8 mouse cellular contexts compared by ENCODE assay signal in genomic region chr17:57264972-57265945, GRCm38 (mm10). TPM values are rescaled to one million over a fixed set of nuclear protein-coding genes. Genes with fewer than 3 reads are reported as not detected.
A peak's percentile ranks its signal among the peaks of the same experiment; 100 is the strongest.
DNase-seq lines count a peak whose midpoint lies in the region; ATAC-seq and TF ChIP-seq lines count a peak whose summit lies in the region.

No protein-coding gene starts in this region.

- H3K27me3 ChIP-seq in cerebellum, adult 2 months (ENCODE audit: control insufficient read depth, insufficient read depth, low read length): no peaks in the 10 kb centered on the region
- H3K27me3 ChIP-seq in hindbrain, postnatal 0 days (ENCODE audit: insufficient read depth, low read length): no peaks in the 10 kb centered on the region
- H3K27me3 ChIP-seq in midbrain, embryonic 14.5 days (ENCODE audit: control insufficient read depth, insufficient read depth, low read length): no peaks in the 10 kb centered on the region

- TF ChIP-seq POLR2A in cerebellum, adult 2 months (IDR thresholded peaks at IDR 0.05; ENCODE audit: borderline replicate concordance, insufficient read depth, low read length): no peak

- no peak for TF ChIP-seq CTCF in cerebellum, adult 2 months (IDR thresholded peaks at IDR 0.05; ENCODE audit: borderline replicate concordance, insufficient read depth, low read depth, low read length)
- no peak for TF ChIP-seq CTCF in hindbrain, postnatal 0 days (IDR thresholded peaks at IDR 0.05; ENCODE audit: low read depth)

- DNase-seq in left cerebral cortex, adult 18-20 months (ENCODE audit: low spot score in 2 of 2): peak; percentile 32 to 45
- DNase-seq in left cerebral cortex, adult 11 months (ENCODE audit: low spot score): no peak
- DNase-seq in cerebellum, adult 2 months: peak; percentile 69 to 76
- peak; percentile 80 for DNase-seq in gastrocnemius, adult 18-20 months (ENCODE audit: low spot score)
- DNase-seq in hindbrain, postnatal 0 days (ENCODE audit: low spot score): no peak
- peak; percentile 80 for DNase-seq in liver
- no peak for DNase-seq in midbrain, embryonic 14.5 days
- DNase-seq in thymus, postnatal 14 days: peak; percentile 66

- H3K27ac ChIP-seq in cerebellum, adult 2 months (ENCODE audit: insufficient read depth, low read length): no peak overlapping the region
- H3K27ac ChIP-seq in hindbrain, postnatal 0 days: no peak overlapping the region
- no peak overlapping the region for H3K27ac ChIP-seq in midbrain, embryonic 14.5 days (replicated peaks; ENCODE audit: low read depth, low read length)

- H3K9ac ChIP-seq in hindbrain, postnatal 0 days (replicated peaks; ENCODE audit: low read length): no peak overlapping the region
- H3K9ac ChIP-seq in midbrain, embryonic 14.5 days (replicated peaks; ENCODE audit: low read length): no peak overlapping the region

- H3K36me3 ChIP-seq in hindbrain, postnatal 0 days (ENCODE audit: insufficient read depth, low read length): no peaks in the 10 kb centered on the region
- peaks cover 20% of the 10 kb centered on the region for H3K36me3 ChIP-seq in midbrain, embryonic 14.5 days (ENCODE audit: control insufficient read depth, insufficient read depth, low read length)

- no peak overlapping the region for H3K4me3 ChIP-seq in cerebellum, adult 2 months (replicated peaks; ENCODE audit: insufficient read depth, low read depth, low read length)
- no peak overlapping the region for H3K4me3 ChIP-seq in hindbrain, postnatal 0 days (ENCODE audit: low read length)
- no peak overlapping the region for H3K4me3 ChIP-seq in midbrain, embryonic 14.5 days (replicated peaks; ENCODE audit: low read depth, low read length)

- no peaks in the 10 kb centered on the region for H3K9me3 ChIP-seq in hindbrain, postnatal 0 days (ENCODE audit: low read length)
- no peaks in the 10 kb centered on the region for H3K9me3 ChIP-seq in midbrain, embryonic 14.5 days (ENCODE audit: control insufficient read depth, low read length)

- ATAC-seq in hindbrain, postnatal 0 days: peak; percentile 38; the same call in 1 of the 2 replicates
- ATAC-seq in midbrain, embryonic 14.5 days (ENCODE audit: low FRiP score, low TSS enrichment): peak; percentile 37; the same call in 1 of the 2 replicates

- H3K4me1 ChIP-seq in cerebellum, adult 2 months (ENCODE audit: control insufficient read depth, insufficient read depth, low read length): no peaks in the 10 kb centered on the region
- H3K4me1 ChIP-seq in hindbrain, postnatal 0 days (ENCODE audit: insufficient read depth, low read length): no peaks in the 10 kb centered on the region
- no peaks in the 10 kb centered on the region for H3K4me1 ChIP-seq in midbrain, embryonic 14.5 days (ENCODE audit: control insufficient read depth, insufficient read depth, low read length)

- no peak overlapping the region for H3K4me2 ChIP-seq in hindbrain, postnatal 0 days (ENCODE audit: low read depth, low read length)
- H3K4me2 ChIP-seq in midbrain, embryonic 14.5 days (ENCODE audit: low read length): no peak overlapping the region

- 37% methylated on average over 21 of the region's 22 CpGs for WGBS in cerebellum, adult 2 months
- WGBS in hindbrain, postnatal 0 days: 30% methylated on average over 21 of the region's 22 CpGs
- 28% methylated on average over 22 of the region's 22 CpGs for WGBS in midbrain, embryonic 14.5 days

RNA-seq across cellular contexts. Expression of gene Vav1, which starts 13.6 kb away (rescaled TPM):
- total RNA-seq in left cerebral cortex, adult 18-20 months (2021): 1 to 10 TPM; 2.9 to 3.1 TPM
- polyA plus RNA-seq in cerebellum, adult 2 months (2012; rRNA removed): 1.2 and 1.5 TPM in 2 replicates
- under 1 TPM; 0.32 to 0.71 TPM for total RNA-seq in gastrocnemius, adult 18-20 months (2021)
- total RNA-seq in hindbrain, postnatal 0 days (2014; rRNA removed): 2.2 and 2.5 TPM in 2 replicates
- polyA plus RNA-seq in hindbrain, postnatal 0 days (2015; fragmentation: Nextera tagmentation; extraction: Ambion mirVana): 1.9 and 2.5 TPM in 2 replicates
- polyA plus RNA-seq in midbrain, embryonic 14.5 days (2014; fragmentation: Nextera tagmentation; extraction: Ambion mirVana): 0.51 and 1.6 TPM in 2 replicates

RNA-seq across cellular contexts. Expression of gene Trip10, which starts 16.0 kb away (rescaled TPM):
- 10 to 100 TPM in 1 of 2 experiments, 1 to 10 TPM in 1; 9.5 to 10.2 TPM for total RNA-seq in left cerebral cortex, adult 18-20 months (2021)
- polyA plus RNA-seq in cerebellum, adult 2 months (2012; rRNA removed): 8.5 and 10.1 TPM in 2 replicates
- 100 to 1,000 TPM; 142 to 174 TPM for total RNA-seq in gastrocnemius, adult 18-20 months (2021)
- total RNA-seq in hindbrain, postnatal 0 days (2014; rRNA removed): 8.5 TPM in 2 replicates
- 7.6 and 7.8 TPM in 2 replicates for polyA plus RNA-seq in hindbrain, postnatal 0 days (2015; fragmentation: Nextera tagmentation; extraction: Ambion mirVana)
- 5.7 and 7.2 TPM in 2 replicates for polyA plus RNA-seq in midbrain, embryonic 14.5 days (2014; fragmentation: Nextera tagmentation; extraction: Ambion mirVana)

RNA-seq across cellular contexts. Expression of gene Gpr108, which starts 17.0 kb away (rescaled TPM):
- total RNA-seq in left cerebral cortex, adult 18-20 months (2021): 10 to 100 TPM; 24.1 to 26.7 TPM
- 44.0 and 46.9 TPM in 2 replicates for polyA plus RNA-seq in cerebellum, adult 2 months (2012; rRNA removed)
- 10 to 100 TPM; 22.6 to 25.4 TPM for total RNA-seq in gastrocnemius, adult 18-20 months (2021)
- 19.6 and 21.3 TPM in 2 replicates for total RNA-seq in hindbrain, postnatal 0 days (2014; rRNA removed)
- polyA plus RNA-seq in hindbrain, postnatal 0 days (2015; fragmentation: Nextera tagmentation; extraction: Ambion mirVana): 23.6 and 24.1 TPM in 2 replicates
- polyA plus RNA-seq in midbrain, embryonic 14.5 days (2014; fragmentation: Nextera tagmentation; extraction: Ambion mirVana): 19.6 and 20.9 TPM in 2 replicates

RNA-seq across cellular contexts. Expression of gene C3, which starts 37.3 kb away (rescaled TPM):
- under 1 TPM in 1 of 2 experiments, not detected in 1; 0.84 TPM for total RNA-seq in left cerebral cortex, adult 18-20 months (2021)
- 1.1 and 1.3 TPM in 2 replicates for polyA plus RNA-seq in cerebellum, adult 2 months (2012; rRNA removed)
- 10 to 100 TPM; 23.2 to 26.2 TPM for total RNA-seq in gastrocnemius, adult 18-20 months (2021)
- total RNA-seq in hindbrain, postnatal 0 days (2014; rRNA removed): 0.78 and 0.86 TPM in 2 replicates
- 1.8 and 2.5 TPM in 2 replicates for polyA plus RNA-seq in hindbrain, postnatal 0 days (2015; fragmentation: Nextera tagmentation; extraction: Ambion mirVana)
- 2.0 and 2.6 TPM in 2 replicates for polyA plus RNA-seq in midbrain, embryonic 14.5 days (2014; fragmentation: Nextera tagmentation; extraction: Ambion mirVana)

Comparison
In these comparisons a context has a peak if more than half of its experiments do, and no peak if none do; other contexts are left out.
1. DNase-seq: peak in left cerebral cortex, adult 18-20 months (2 of 2), cerebellum, adult 2 months (2 of 2), gastrocnemius, adult 18-20 months (single experiment), liver (single experiment) and thymus, postnatal 14 days (single experiment); none in left cerebral cortex, adult 11 months (single experiment), hindbrain, postnatal 0 days (single experiment) and midbrain, embryonic 14.5 days (single experiment).
2. RNA of gene Trip10, which starts 16.0 kb away (total RNA-seq): 142 to 174 TPM in gastrocnemius, adult 18-20 months; 9.5 to 10.2 TPM in left cerebral cortex, adult 18-20 months and 8.5 TPM in hindbrain, postnatal 0 days; every median in the first group is over 10 times any median in the second.